Mouse (Mus musculus): Measurements from ENCODE around the gene Olfr223.

DNA sequence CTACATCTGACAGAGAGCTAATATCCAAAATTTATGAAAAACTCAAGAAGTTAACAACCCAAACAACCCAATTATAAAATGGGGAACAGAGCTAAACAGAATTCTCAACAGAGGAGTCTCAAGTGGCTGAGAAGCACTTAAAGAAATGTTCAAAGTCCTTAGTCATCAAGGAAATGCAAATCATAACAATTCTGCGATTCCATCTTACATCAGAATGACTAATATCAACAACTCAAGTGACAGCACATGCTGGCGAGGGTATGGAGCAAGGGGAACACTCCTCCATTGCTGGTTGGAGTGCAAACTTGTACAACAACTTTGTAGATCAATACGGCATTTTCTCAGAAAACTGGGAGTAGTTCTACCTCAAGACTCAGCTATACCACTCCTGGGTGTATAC is 29.1 kb upstream of the Olfr223 start:
- TF ChIP-seq CTCF (IDR thresholded peaks at IDR 0.05; ENCODE audit: low read depth, low read length) (no peak), POLR2A (IDR thresholded peaks at IDR 0.05; ENCODE audit: insufficient read depth, low read length) (no peak), EP300 (IDR thresholded peaks at IDR 0.05; ENCODE audit: insufficient read depth, low read depth, low read length) (no peak)
